Mouse (Mus musculus) olfactory bulb, adult 2 months (tissue): ENCODE data around the gene Tmem88b. TPM values are rescaled to one million over a fixed set of nuclear protein-coding genes. Genes with fewer than 3 reads are reported as not detected.
A peak's percentile ranks its signal among the peaks of the same experiment; 100 is the strongest.

Source experiments
- H3K27ac ChIP-seq: fragments of 200-500 bp; 2 replicates; pipeline ENCODE4 v1.5.1; 2012; ENCODE audit warnings: low read depth, low read length; ENCODE audit not compliant: insufficient read depth
- H3K4me1 ChIP-seq: fragments of 200-500 bp; 2 replicates; pipeline ENCODE4 v1.6.1; 2012; ENCODE audit warnings: low read length; ENCODE audit not compliant: control insufficient read depth, insufficient read depth
- H3K4me3 ChIP-seq: fragments of 200-500 bp; 2 replicates; pipeline ENCODE4 v1.5.1; 2012; ENCODE audit warnings: mild to moderate bottlenecking, low read depth, low read length, moderate library complexity; ENCODE audit not compliant: insufficient read depth
- CTCF ChIP-seq: fragments of 200-500 bp; IDR thresholded peaks from 2 replicates; pipeline ENCODE4 v1.5.1; 2012; ENCODE audit warnings: low read depth, mild to moderate bottlenecking, low read length, moderate library complexity; ENCODE audit not compliant: insufficient read depth
- POLR2A ChIP-seq: fragments of 200-500 bp; IDR thresholded peaks from 2 replicates; pipeline ENCODE4 v1.6.1; 2012; ENCODE audit warnings: mild to moderate bottlenecking, low read depth, low read length, moderate library complexity; ENCODE audit not compliant: insufficient read depth
- WGBS: fragments of 180-500 bp; shearing (Covaris S2); methylation state at CpG from one replicate; pipeline ENCODE4 v1.1.7; 2018; 5-methylcytosine and 5-hydroxymethylcytosine counted together
- polyA plus RNA-seq: library from polyadenylated mRNA; stranded (reverse); fragments of >200 nt; gene quantifications from 2 replicates; pipeline ENCODE4 v1.2.4, GENCODE M21; 2012; ENCODE audit warnings: low replicate concordance; ENCODE audit not compliant: missing spikeins, insufficient read depth, insufficient read length

Tmem88b gene
- polyA plus RNA-seq: not detected in 2 replicates

- TF ChIP-seq CTCF (no peak), POLR2A (no peak)
- WGBS: 67% methylated on average over 5 of the region's 5 CpGs
- Histone ChIP-seq H3K4me3 (peak within 1 kb of the TSS; percentile 89; the same call in 1 of the 2 replicates), H3K4me1 (peaks cover 7% of the 10 kb centered on the region), H3K27ac (peak within 1 kb of the TSS; percentile 55)
Observed at GRCm38 (mm10) chr4:155785819-155786218, at the start of gene Tmem88b. Tmem88b (minus strand) TSS chr4:155785874.

GRCm38 (mm10) chr4:155833836-155834235, 48.2 kb upstream of the Tmem88b start:
- H3K4me3 ChIP-seq: no peak overlapping the region
- peaks cover 24% of the 10 kb centered on the region for H3K4me1 ChIP-seq
- 17% methylated on average over 2 of the region's 2 CpGs for WGBS
- peak overlapping the region; percentile 29 for H3K27ac ChIP-seq
- TF ChIP-seq CTCF: 0 out of 2 replicates have a peak, but pooled peaks have one; percentile 8
- TF ChIP-seq POLR2A: no peak

- Histone ChIP-seq H3K4me1 (peaks cover 20% of the 10 kb centered on the region), H3K27ac (no peak overlapping the region), H3K4me3 (no peak overlapping the region)
- 78% methylated on average over 4 of the region's 4 CpGs for WGBS
- no peak for TF ChIP-seq CTCF
- TF ChIP-seq POLR2A: no peak
Observed at GRCm38 (mm10) chr4:155833234-155833633, 47.6 kb upstream of the Tmem88b start.

- Histone ChIP-seq H3K27ac (no peak overlapping the region), H3K4me3 (peak overlapping the region; percentile 70), H3K4me1 (peaks cover 15% of the 10 kb centered on the region)
- no peak for TF ChIP-seq POLR2A
- no peak for TF ChIP-seq CTCF
- 49% methylated on average over 10 of the region's 10 CpGs for WGBS
Observed at GRCm38 (mm10) chr4:155832321-155832720, 46.6 kb upstream of the Tmem88b start.

- TF ChIP-seq CTCF (no peak), POLR2A (no peak)
- WGBS: 1% methylated on average over 25 of the region's 25 CpGs
- H3K4me1 ChIP-seq: peaks cover 15% of the 10 kb centered on the region
- H3K4me3 ChIP-seq: peak overlapping the region; percentile 70
- H3K27ac ChIP-seq: peak overlapping the region; percentile 65; the same call in 1 of the 2 replicates
Observed at GRCm38 (mm10) chr4:155831831-155832230, 46.2 kb upstream of the Tmem88b start.

GRCm38 (mm10) chr4:155831205-155831766, 45.6 kb upstream of the Tmem88b start, which contains the start of gene Aurkaip1:
Aurkaip1 (plus strand) TSS chr4:155831272.
- Histone ChIP-seq H3K27ac (peak within 1 kb of the TSS; percentile 65; the same call in 1 of the 2 replicates), H3K4me3 (peak within 1 kb of the TSS; percentile 70), H3K4me1 (peaks cover 15% of the 10 kb centered on the region)
- under 1% methylated on average over 49 of the region's 49 CpGs for WGBS
- peak; percentile 12 for TF ChIP-seq POLR2A
- TF ChIP-seq CTCF: peak; percentile 41; the same call in 1 of the 2 replicates

GRCm38 (mm10) chr4:155830596-155830995, 44.9 kb upstream of the Tmem88b start:
- H3K4me3 ChIP-seq: no peak overlapping the region; the same call in 1 of the 2 replicates
- peaks cover 15% of the 10 kb centered on the region for H3K4me1 ChIP-seq
- TF ChIP-seq POLR2A: no peak
- TF ChIP-seq CTCF: no peak
- no peak overlapping the region for H3K27ac ChIP-seq
- WGBS: 52% methylated on average over 8 of the region's 8 CpGs

GRCm38 (mm10) chr4:155829866-155830265, 44.2 kb upstream of the Tmem88b start:
- Histone ChIP-seq H3K27ac (no peak overlapping the region), H3K4me3 (no peak overlapping the region), H3K4me1 (peaks cover 15% of the 10 kb centered on the region)
- 89% methylated on average over 4 of the region's 4 CpGs for WGBS
- TF ChIP-seq POLR2A (no peak), CTCF (no peak)

GRCm38 (mm10) chr4:155823443-155823842, 37.8 kb upstream of the Tmem88b start:
- Histone ChIP-seq H3K4me1 (0 out of 2 replicates have a peak, but pooled peaks cover 3% of the 10 kb centered on the region), H3K4me3 (no peak overlapping the region), H3K27ac (no peak overlapping the region)
- no peak for TF ChIP-seq POLR2A
- no peak for TF ChIP-seq CTCF
- WGBS: 94% methylated on average over 16 of the region's 16 CpGs

GRCm38 (mm10) chr4:155821025-155821424, 35.4 kb upstream of the Tmem88b start:
- Histone ChIP-seq H3K27ac (no peak overlapping the region), H3K4me1 (0 out of 2 replicates have a peak, but pooled peaks cover 3% of the 10 kb centered on the region), H3K4me3 (no peak overlapping the region)
- WGBS: 73% methylated on average over 7 of the region's 7 CpGs
- TF ChIP-seq CTCF: no peak
